Mouse (Mus musculus) spleen, adult 10 weeks (tissue): ENCODE measurements around the gene Gal3st2b. TPM values are rescaled to one million over a fixed set of nuclear protein-coding genes. Genes with fewer than 3 reads are reported as not detected.

Experiments used
- polyA plus RNA-seq: library from polyadenylated mRNA; stranded (reverse); fragments of 350-450 nt; fragmentation: Illumina TruSeq; extraction: RNeasy Lipid Tissue Mini Kit (QIAGEN cat#74804); gene quantifications from one replicate; pipeline ENCODE4 v1.2.3, GENCODE M21; 2015; ENCODE audit warnings: low replicate concordance; ENCODE audit not compliant: insufficient read depth

Gene Gal3st2b
- polyA plus RNA-seq, result 5.9 TPM

GRCm38 (mm10) chr1:93918011-93918410 lies at the start of gene Gal3st2b:
Gene Gal3st2b, plus strand, starts transcription at chr1:93918311.

GRCm38 (mm10) chr1:93990209-93990608 lies 72.1 kb downstream of the Gal3st2b start, which contains the start of gene Gal3st2c:
Gene Gal3st2c, plus strand, starts transcription at chr1:93990509.

Other genes starting within 250 kb of the Gal3st2b start
- gene Bok, start 232.7 kb upstream of the Gal3st2b start, polyA plus RNA-seq, result 8.8 TPM
- 62.1 TPM for gene Atg4b, start 166.8 kb upstream of the Gal3st2b start, polyA plus RNA-seq
- gene Thap4, start 163.4 kb upstream of the Gal3st2b start, polyA plus RNA-seq, result 15.6 TPM
- 127 TPM for gene Dtymk, start 116.4 kb upstream of the Gal3st2b start, polyA plus RNA-seq
- gene Ing5, start 114.3 kb upstream of the Gal3st2b start, polyA plus RNA-seq, result 25.5 TPM
- 26.5 TPM for gene D2hgdh, start 93.4 kb upstream of the Gal3st2b start, polyA plus RNA-seq
- 12.7 TPM for gene Gal3st2, start 57.0 kb upstream of the Gal3st2b start, polyA plus RNA-seq
- 0.62 TPM for gene Gal3st2c, start 72.2 kb downstream of the Gal3st2b start, polyA plus RNA-seq
- not detected for gene Neu4, start 102.1 kb downstream of the Gal3st2b start, polyA plus RNA-seq
- 2.0 TPM for gene Pdcd1, start 134.2 kb downstream of the Gal3st2b start, polyA plus RNA-seq